22 mouse cellular contexts compared by ENCODE assay signal in the genomic region with DNA sequence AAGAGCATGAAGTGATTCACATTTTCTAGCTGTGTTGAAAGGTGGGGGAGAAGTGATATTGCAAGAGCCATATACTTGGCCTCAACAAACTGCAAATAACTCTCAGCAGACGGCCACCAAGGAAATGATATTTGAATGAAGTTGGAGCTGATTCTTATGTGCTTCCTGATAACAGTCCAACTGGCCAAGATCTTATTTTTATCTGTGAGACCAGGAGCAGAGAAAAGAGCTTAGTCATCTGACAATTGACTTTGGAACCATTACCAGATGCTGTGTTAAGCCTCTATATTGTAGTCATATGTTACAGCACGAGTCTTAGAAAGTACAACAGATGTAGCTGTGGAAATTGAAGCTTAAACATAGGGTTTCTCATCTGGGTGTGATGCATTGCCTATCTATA.
DNase-seq lines count a peak whose midpoint lies in the region; ATAC-seq lines count a peak whose summit lies in the region.
"Had no signal": no experiment of that assay in that cellular context is flagged by ENCODE, and none has a peak within 500 bp of the region (broad histone marks: within the 10 kb centered on the region; RNA-seq: fewer than 3 reads in every experiment).

No protein-coding gene starts in this region.

- H3K36me3 ChIP-seq in liver, embryonic 11.5 days (ENCODE audit: control insufficient read depth, insufficient read depth, low read length) = no peaks in the 10 kb centered on the region
- no peaks in the 10 kb centered on the region for H3K36me3 ChIP-seq in forebrain, embryonic 14.5 days (ENCODE audit: control insufficient read depth, insufficient read depth, low read length)
- H3K36me3 ChIP-seq: forebrain, embryonic 12.5 days; heart, embryonic 10.5 days; liver, embryonic 15.5 days; neural tube, embryonic 13.5 days had no signal

- no peaks in the 10 kb centered on the region for H3K4me1 ChIP-seq in liver, embryonic 11.5 days (replicated peaks; ENCODE audit: control insufficient read depth, insufficient read depth, low read length)
- H3K4me1 ChIP-seq in forebrain, embryonic 14.5 days (ENCODE audit: control insufficient read depth, insufficient read depth, low read length) = no peaks in the 10 kb centered on the region
- H3K4me1 ChIP-seq: forebrain, embryonic 12.5 days; heart, embryonic 10.5 days; liver, embryonic 15.5 days; neural tube, embryonic 13.5 days had no signal

- no peaks in the 10 kb centered on the region for H3K27me3 ChIP-seq in liver, embryonic 11.5 days (replicated peaks; ENCODE audit: control insufficient read depth, insufficient read depth, low read length)
- no peaks in the 10 kb centered on the region for H3K27me3 ChIP-seq in forebrain, embryonic 14.5 days (replicated peaks; ENCODE audit: control insufficient read depth, insufficient read depth, low read length)
- H3K27me3 ChIP-seq: forebrain, embryonic 12.5 days; liver, embryonic 15.5 days; neural tube, embryonic 13.5 days had no signal

- no peak overlapping the region for H3K4me3 ChIP-seq in liver, embryonic 11.5 days (ENCODE audit: low read depth, low read length)
- no peak overlapping the region for H3K4me3 ChIP-seq in forebrain, embryonic 14.5 days (ENCODE audit: low read depth, low read length)
- H3K4me3 ChIP-seq: forebrain, embryonic 12.5 days; gastrocnemius, adult 2 months; heart, embryonic 10.5 days; liver, embryonic 15.5 days; neural tube, embryonic 13.5 days had no signal

- no peak overlapping the region for H3K9ac ChIP-seq in liver, embryonic 11.5 days (ENCODE audit: low read depth, low read length)
- H3K9ac ChIP-seq in forebrain, embryonic 14.5 days (ENCODE audit: low read length) = no peak overlapping the region
- H3K9ac ChIP-seq: forebrain, embryonic 12.5 days; liver, embryonic 15.5 days; neural tube, embryonic 13.5 days had no signal

- DNase-seq in liver, embryonic 11.5 days (ENCODE audit: low spot score) = no peak
- DNase-seq in liver (no peak), MEL-GATA-1-ER (ENCODE audit: extremely low read depth, low read depth) (peak; percentile 61)
- no peak for DNase-seq in forebrain, embryonic 14.5 days (ENCODE audit: low spot score)
- DNase-seq in spleen, postnatal 14 days (ENCODE audit: low spot score in 2 of 2) = no peak
- no peak for DNase-seq in right cerebral cortex, postnatal 36 days (ENCODE audit: low spot score in 2 of 2)
- DNase-seq: adrenal gland, adult 2 months; cerebellum, adult 9-11 months; embryo, embryonic 11 days; gastrocnemius, adult 2 months; kidney, adult 18-20 months; lung, postnatal 10 days; midbrain, embryonic 14.5 days; spleen, adult 18-20 months; thymus, adult 2 months had no signal

- H3K27ac ChIP-seq in liver, embryonic 11.5 days (ENCODE audit: low read depth, low read length) = no peak overlapping the region
- H3K27ac ChIP-seq in forebrain, embryonic 14.5 days (ENCODE audit: low read depth, low read length) = no peak overlapping the region
- H3K27ac ChIP-seq: forebrain, embryonic 12.5 days; gastrocnemius, adult 2 months; heart, embryonic 10.5 days; kidney, postnatal 0 days; liver, embryonic 15.5 days; neural tube, embryonic 13.5 days had no signal

- no peaks in the 10 kb centered on the region for H3K9me3 ChIP-seq in liver, embryonic 11.5 days (ENCODE audit: control insufficient read depth, low read length)
- no peaks in the 10 kb centered on the region for H3K9me3 ChIP-seq in forebrain, embryonic 14.5 days (replicated peaks; ENCODE audit: control insufficient read depth, low read length)
- H3K9me3 ChIP-seq: forebrain, embryonic 12.5 days; heart, embryonic 10.5 days; liver, embryonic 15.5 days; neural tube, embryonic 13.5 days had no signal

- WGBS in liver, embryonic 11.5 days = 40% methylated on average over 2 of the region's 2 CpGs
- 76% methylated on average over 2 of the region's 2 CpGs for WGBS in forebrain, embryonic 14.5 days

- H3K4me2 ChIP-seq in liver, embryonic 11.5 days = no peak overlapping the region
- no peak overlapping the region for H3K4me2 ChIP-seq in forebrain, embryonic 14.5 days (ENCODE audit: low read length)
- H3K4me2 ChIP-seq: forebrain, embryonic 12.5 days; liver, embryonic 15.5 days; neural tube, embryonic 13.5 days had no signal

- ATAC-seq in liver, embryonic 11.5 days (replicated peaks; ENCODE audit: low FRiP score) = peak; percentile 66
- ATAC-seq in erythroid progenitor cell, adult 5-6 weeks (replicated peaks; ENCODE audit: low FRiP score, poor library complexity, severe bottlenecking) = 0 out of 2 replicates have a peak, but pooled peaks have one; percentile 25
- ATAC-seq in forebrain, embryonic 14.5 days = no peak
- ATAC-seq: CD4-positive, CD25-positive, alpha-beta regulatory T cell, adult 4 months had no signal
